Mouse (Mus musculus) neural tube, embryonic 13.5 days (tissue): ENCODE data around the gene Cntf. TPM values are rescaled to one million over a fixed set of nuclear protein-coding genes. Genes with fewer than 3 reads are reported as not detected.

ENCODE experiments used
- ATAC-seq: fragments of 200-750 bp; cut with Nextera tagmentation; 2 replicates; pipeline ENCODE4 v1.8.0; 2017; ENCODE audit warnings: low read depth, mild to moderate bottlenecking, moderate TSS enrichment, moderate library complexity
- H3K27ac ChIP-seq: fragments of 300-500 bp; sonication (generic); replicated peaks from 2 replicates; pipeline ENCODE4 v1.5.1; 2015; ENCODE audit warnings: moderate library complexity, mild to moderate bottlenecking, inconsistent platforms
- H3K27me3 ChIP-seq: fragments of 300-500 bp; sonication (generic); 2 replicates; pipeline ENCODE4 v1.6.1; 2015; ENCODE audit warnings: mild to moderate bottlenecking, inconsistent platforms
- H3K36me3 ChIP-seq: fragments of 300-500 bp; sonication (generic); 2 replicates; pipeline ENCODE4 v1.6.1; 2015; ENCODE audit warnings: mild to moderate bottlenecking, inconsistent platforms
- H3K4me1 ChIP-seq: fragments of 300-500 bp; sonication (generic); replicated peaks from 2 replicates; pipeline ENCODE4 v1.6.1; 2015; ENCODE audit warnings: inconsistent platforms
- H3K4me2 ChIP-seq: fragments of 300-500 bp; sonication (generic); 2 replicates; pipeline ENCODE4 v1.6.1; 2015; ENCODE audit warnings: inconsistent platforms, mild to moderate bottlenecking, moderate library complexity
- H3K4me3 ChIP-seq: fragments of 300-500 bp; sonication (generic); 2 replicates; pipeline ENCODE4 v1.5.1; 2015; ENCODE audit warnings: mild to moderate bottlenecking, inconsistent platforms
- H3K9ac ChIP-seq: fragments of 300-500 bp; sonication (generic); 2 replicates; pipeline ENCODE4 v1.6.1; 2015; ENCODE audit warnings: moderate library complexity, mild to moderate bottlenecking, inconsistent platforms
- H3K9me3 ChIP-seq: fragments of 300-500 bp; sonication (generic); 2 replicates; pipeline ENCODE4 v1.6.1; 2016; ENCODE audit warnings: inconsistent platforms
- WGBS: fragments of 180-500 bp; shearing (Covaris S2); methylation state at CpG from one replicate; pipeline ENCODE4 v1.1.7; 2015; 5-methylcytosine and 5-hydroxymethylcytosine counted together
- polyA plus RNA-seq: library from polyadenylated mRNA; unstranded; fragments of >200 nt; fragmentation: Nextera tagmentation; extraction: Ambion mirVana; gene quantifications from 2 replicates; pipeline ENCODE4 v1.2.1, GENCODE M21; 2015

Gene Cntf
- polyA plus RNA-seq: 0.87 and 1.2 TPM in 2 replicates

DNA sequence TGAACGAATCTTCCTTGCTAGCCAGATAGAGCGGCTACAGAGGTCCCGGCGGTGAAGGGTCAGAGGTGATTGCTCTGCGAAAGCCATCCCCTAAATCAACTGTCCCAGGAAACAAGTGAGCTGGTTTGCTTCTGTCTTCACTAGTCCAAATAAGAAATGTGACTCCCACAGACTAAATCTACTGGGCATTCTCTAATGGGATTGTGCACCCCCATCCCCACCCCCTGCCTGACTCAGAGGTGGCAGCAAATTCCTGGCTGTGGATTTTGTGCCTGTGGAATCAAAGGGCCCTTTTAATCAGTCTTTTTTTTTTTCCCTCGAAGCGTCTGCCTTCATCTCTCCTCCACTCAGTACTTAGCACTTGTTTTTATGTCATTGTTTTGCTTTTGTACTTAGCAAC lies at the start of gene Cntf:
Gene Cntf, minus strand, starts transcription at position 325 of the 400 bp plus-strand sequence.
- H3K9ac ChIP-seq: no peak within 1 kb of the TSS
- peaks cover 53% of the 10 kb centered on the region for H3K36me3 ChIP-seq
- WGBS: 31% methylated on average over 7 of the region's 7 CpGs
- H3K4me3 ChIP-seq: no peak within 1 kb of the TSS
- H3K4me2 ChIP-seq: no peak within 1 kb of the TSS
- no peak for ATAC-seq
- H3K27me3 ChIP-seq: no peaks in the 10 kb centered on the region
- H3K27ac ChIP-seq: no peak within 1 kb of the TSS
- H3K4me1 ChIP-seq: no peaks in the 10 kb centered on the region
- H3K9me3 ChIP-seq: no peaks in the 10 kb centered on the region

DNA sequence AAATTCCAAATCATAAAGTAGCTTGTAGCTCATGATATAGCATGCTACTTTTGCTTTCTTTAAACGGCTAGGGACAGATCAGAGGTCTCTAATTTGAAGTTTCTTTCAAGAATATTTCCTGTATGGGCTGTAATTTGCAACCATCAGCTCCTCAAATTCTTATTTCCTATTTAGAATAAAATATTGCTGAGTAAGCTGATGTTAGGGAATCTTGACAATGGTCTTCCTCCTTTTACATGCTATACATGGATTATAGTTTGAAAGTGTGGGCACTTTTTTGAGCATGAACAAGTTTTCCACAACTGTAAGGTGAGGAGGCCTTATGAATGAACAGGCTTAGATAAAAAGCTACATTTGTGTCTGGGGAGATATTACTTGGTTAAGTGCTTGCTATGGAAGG lies 48.5 kb upstream of the Cntf start:
- WGBS: 88% methylated on average over 1 of the region's 1 CpGs
- Histone ChIP-seq H3K4me2 (no peak overlapping the region), H3K9ac (no peak overlapping the region), H3K4me3 (no peak overlapping the region), H3K27ac (no peak overlapping the region), H3K27me3 (no peaks in the 10 kb centered on the region), H3K4me1 (no peaks in the 10 kb centered on the region), H3K9me3 (no peaks in the 10 kb centered on the region), H3K36me3 (no peaks in the 10 kb centered on the region)
- ATAC-seq: no peak

DNA sequence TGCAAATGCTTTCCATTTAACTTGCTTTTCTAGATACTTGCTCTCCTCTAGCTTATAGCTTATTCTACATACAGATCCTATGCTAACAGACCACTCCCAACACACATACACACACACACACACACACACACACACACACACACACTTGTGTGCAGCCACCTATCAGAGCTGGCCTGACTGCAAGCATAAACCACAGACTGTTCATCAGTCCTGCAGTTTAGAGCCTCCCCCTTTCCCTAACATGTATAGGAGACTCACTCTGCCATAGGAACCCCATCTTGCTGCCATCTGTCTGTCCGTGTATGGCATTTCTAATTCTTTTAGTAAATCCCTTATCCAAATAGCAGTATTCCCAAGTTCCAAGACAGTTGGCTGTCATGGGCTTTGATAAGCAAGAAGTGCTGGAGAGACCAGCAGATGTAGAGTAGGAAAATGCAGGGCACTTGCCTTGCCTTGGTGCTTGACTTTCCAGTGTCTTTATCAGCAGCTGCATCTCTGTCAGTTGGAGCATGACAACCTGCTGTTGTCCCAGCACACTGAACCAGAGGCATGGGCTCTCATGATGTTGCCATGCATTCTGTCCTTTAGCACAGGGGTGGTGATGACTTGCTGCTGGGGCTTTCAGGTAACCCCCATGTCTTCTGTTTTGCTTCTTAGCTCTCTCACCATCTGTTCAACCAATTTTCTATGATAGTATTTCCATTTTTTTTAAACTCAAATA lies 47.4 kb upstream of the Cntf start:
- no peak for ATAC-seq
- no peak overlapping the region for H3K4me3 ChIP-seq
- H3K9ac ChIP-seq: no peak overlapping the region
- 86% methylated on average over 1 of the region's 1 CpGs for WGBS
- H3K36me3 ChIP-seq: no peaks in the 10 kb centered on the region
- H3K9me3 ChIP-seq: no peaks in the 10 kb centered on the region
- no peaks in the 10 kb centered on the region for H3K27me3 ChIP-seq
- H3K4me1 ChIP-seq: no peaks in the 10 kb centered on the region
- no peak overlapping the region for H3K27ac ChIP-seq
- no peak overlapping the region for H3K4me2 ChIP-seq

DNA sequence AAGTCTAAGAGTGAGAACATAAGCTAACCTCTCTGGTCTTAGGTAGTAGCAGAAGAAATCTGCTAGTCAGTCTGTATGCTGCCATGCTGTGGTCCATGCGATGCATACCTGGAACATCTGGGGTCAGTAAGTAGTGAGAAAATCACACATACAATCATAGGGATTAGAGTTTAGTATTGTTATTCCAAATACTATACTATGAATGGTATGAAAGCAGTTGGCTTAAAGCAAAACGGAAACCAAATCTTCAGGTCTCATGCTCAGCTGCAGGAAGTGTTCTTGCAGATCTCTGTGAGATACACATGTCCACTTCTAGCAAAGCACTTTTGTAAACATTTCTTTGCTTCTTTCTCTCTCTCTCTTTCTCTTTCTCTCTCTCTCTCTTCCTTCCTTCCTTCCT lies 40.8 kb upstream of the Cntf start:
- no peaks in the 10 kb centered on the region for H3K4me1 ChIP-seq
- no peaks in the 10 kb centered on the region for H3K36me3 ChIP-seq
- 79% methylated on average over 2 of the region's 2 CpGs for WGBS
- H3K27ac ChIP-seq: no peak overlapping the region
- H3K4me3 ChIP-seq: no peak overlapping the region
- H3K9me3 ChIP-seq: no peaks in the 10 kb centered on the region
- no peak overlapping the region for H3K9ac ChIP-seq
- no peak for ATAC-seq
- no peaks in the 10 kb centered on the region for H3K27me3 ChIP-seq
- no peak overlapping the region for H3K4me2 ChIP-seq

DNA sequence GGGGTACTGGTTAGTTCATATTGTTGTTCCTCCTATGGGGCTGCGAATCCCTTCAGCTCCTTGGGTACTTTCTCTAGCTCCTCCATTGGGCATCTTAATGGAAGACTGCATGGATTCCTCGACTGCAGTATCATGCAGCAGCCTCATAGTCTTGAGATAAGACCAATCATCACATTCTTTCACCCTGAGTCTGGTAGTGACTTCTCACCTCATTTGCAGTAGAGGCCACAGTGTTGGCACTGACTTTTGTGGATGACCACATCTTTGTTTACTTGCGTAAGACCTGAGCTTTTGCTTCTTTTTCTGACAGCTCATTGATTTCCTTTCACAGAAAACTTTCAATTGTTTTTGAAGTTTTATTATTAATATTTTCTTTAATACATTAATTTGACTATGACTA lies 40.3 kb upstream of the Cntf start:
- no peak for ATAC-seq
- WGBS: 85% methylated on average over 3 of the region's 3 CpGs

DNA sequence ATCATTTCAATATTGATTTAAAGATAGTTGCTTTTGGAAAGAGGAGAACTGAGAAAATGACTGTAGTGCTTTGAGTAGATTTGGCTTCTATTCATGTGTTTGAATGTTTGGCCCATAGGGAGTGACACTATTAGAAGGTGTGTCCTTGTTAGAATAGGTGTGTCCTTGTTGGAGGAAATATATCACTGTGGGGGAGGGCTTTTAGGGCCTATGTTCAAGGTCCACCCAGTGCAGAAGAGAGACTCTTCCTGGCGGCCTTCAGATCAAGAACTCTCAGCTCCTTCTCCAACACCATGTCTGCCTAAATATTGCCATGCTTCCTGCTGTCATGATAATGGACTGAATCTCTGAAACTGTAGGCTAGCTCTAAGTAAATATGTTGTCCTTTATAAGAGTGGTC lies 38.8 kb upstream of the Cntf start:
- Histone ChIP-seq H3K4me2 (no peak overlapping the region), H3K9ac (no peak overlapping the region), H3K27ac (no peak overlapping the region), H3K27me3 (no peaks in the 10 kb centered on the region), H3K36me3 (no peaks in the 10 kb centered on the region), H3K4me1 (no peaks in the 10 kb centered on the region), H3K9me3 (no peaks in the 10 kb centered on the region), H3K4me3 (no peak overlapping the region)
- ATAC-seq: no peak
- WGBS: 94% methylated on average over 1 of the region's 1 CpGs

More for the DNA sequence above, 40.3 kb upstream of the Cntf start:
- Histone ChIP-seq H3K27me3 (no peaks in the 10 kb centered on the region), H3K4me2 (no peak overlapping the region), H3K36me3 (no peaks in the 10 kb centered on the region), H3K9ac (no peak overlapping the region), H3K4me3 (no peak overlapping the region), H3K27ac (no peak overlapping the region), H3K9me3 (no peaks in the 10 kb centered on the region), H3K4me1 (no peaks in the 10 kb centered on the region)

DNA sequence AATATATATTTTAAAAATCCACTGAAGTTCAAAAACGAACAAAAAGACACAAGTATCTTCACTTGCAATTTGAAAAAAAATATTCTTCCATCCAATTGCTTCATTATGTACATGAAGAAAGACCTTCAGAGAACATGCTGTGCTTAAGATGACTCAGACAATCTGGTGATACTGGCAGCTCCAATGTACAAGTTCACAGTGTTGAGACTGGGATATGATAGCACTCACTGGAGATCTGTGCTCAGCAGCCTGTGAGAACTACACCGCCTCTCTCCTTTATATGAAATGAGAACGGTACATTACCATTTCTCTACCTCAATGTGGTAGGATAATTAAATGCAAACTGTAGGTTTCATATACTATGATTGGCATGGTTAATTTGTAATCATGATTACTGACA lies 37.4 kb upstream of the Cntf start:
- no peak overlapping the region for H3K4me2 ChIP-seq
- H3K9me3 ChIP-seq: no peaks in the 10 kb centered on the region
- no peak overlapping the region for H3K9ac ChIP-seq
- no peak overlapping the region for H3K27ac ChIP-seq
- H3K27me3 ChIP-seq: no peaks in the 10 kb centered on the region
- H3K36me3 ChIP-seq: no peaks in the 10 kb centered on the region
- H3K4me1 ChIP-seq: no peaks in the 10 kb centered on the region
- no peak for ATAC-seq
- H3K4me3 ChIP-seq: no peak overlapping the region
- WGBS: 79% methylated on average over 3 of the region's 3 CpGs

DNA sequence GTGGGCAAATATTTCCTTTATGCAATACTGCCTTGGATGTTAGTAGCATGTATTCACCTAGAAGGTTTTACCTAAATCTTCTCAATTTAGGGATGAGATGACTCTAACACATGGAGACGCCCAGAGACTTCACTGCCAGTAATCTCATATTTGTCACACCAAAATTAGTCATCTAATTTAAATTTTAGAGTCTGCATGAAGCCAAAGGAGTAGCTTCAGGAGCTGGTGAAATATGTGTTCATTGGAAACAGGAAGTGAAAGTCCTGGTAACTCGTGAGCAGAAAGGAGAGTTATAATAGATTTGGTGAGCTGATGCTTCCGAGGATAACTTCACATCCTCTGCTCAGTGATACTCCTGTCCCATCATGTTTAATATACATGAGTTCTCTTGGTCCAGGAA lies 35.6 kb upstream of the Cntf start:
- Histone ChIP-seq H3K4me1 (peaks cover 10% of the 10 kb centered on the region; the same call in 1 of the 2 replicates), H3K4me2 (no peak overlapping the region), H3K9ac (no peak overlapping the region), H3K27me3 (no peaks in the 10 kb centered on the region), H3K4me3 (no peak overlapping the region), H3K27ac (no peak overlapping the region), H3K36me3 (no peaks in the 10 kb centered on the region), H3K9me3 (no peaks in the 10 kb centered on the region)
- ATAC-seq: no peak
- WGBS: 79% methylated on average over 3 of the region's 3 CpGs

DNA sequence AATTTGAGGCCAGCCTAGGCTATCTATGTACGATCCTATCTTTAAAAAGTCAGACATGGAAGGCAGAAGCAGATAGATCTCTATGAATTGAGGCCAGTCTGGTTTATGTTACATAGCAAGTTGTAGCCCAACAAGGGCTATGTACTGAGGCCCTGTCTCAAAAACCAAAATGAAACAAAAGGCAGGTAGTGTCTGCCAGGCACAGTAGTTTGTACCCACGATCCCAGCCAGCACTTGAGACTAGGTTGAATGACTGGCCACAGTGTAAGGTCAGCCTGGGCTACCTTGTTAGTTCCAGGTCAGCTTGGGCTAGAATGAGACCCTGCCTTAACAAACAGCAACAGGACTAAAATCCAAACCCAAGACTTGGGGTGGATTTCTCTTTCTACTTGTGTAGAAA lies 35.2 kb upstream of the Cntf start:
- 75% methylated on average over 2 of the region's 2 CpGs for WGBS
- no peak overlapping the region for H3K27ac ChIP-seq
- H3K27me3 ChIP-seq: no peaks in the 10 kb centered on the region
- no peaks in the 10 kb centered on the region for H3K36me3 ChIP-seq
- no peak overlapping the region for H3K9ac ChIP-seq
- H3K4me1 ChIP-seq: peaks cover 10% of the 10 kb centered on the region; the same call in 1 of the 2 replicates
- no peak overlapping the region for H3K4me3 ChIP-seq
- H3K4me2 ChIP-seq: no peak overlapping the region
- no peak for ATAC-seq
- no peaks in the 10 kb centered on the region for H3K9me3 ChIP-seq

DNA sequence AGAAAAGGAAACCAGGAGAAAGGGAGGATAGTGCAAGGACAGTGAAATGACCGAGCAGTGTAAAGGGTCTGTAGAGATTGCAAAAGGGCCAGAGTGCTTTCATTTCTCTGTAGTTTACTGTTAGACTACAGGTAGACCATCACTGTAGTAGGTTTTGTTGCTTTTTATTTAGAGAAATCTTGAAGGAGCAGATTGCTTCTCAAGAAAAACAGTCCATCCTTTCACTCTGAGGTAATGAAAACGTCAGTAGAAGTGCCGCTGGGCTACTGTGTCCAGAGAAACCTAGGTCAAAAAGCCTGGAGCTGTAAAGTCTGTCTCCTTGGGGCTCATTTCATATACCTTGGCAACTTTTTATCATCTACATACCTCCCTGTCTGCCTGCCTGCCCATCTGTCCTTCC lies 33.6 kb upstream of the Cntf start:
- Histone ChIP-seq H3K4me1 (peaks cover 10% of the 10 kb centered on the region; the same call in 1 of the 2 replicates), H3K9me3 (no peaks in the 10 kb centered on the region), H3K9ac (no peak overlapping the region), H3K27me3 (no peaks in the 10 kb centered on the region), H3K27ac (no peak overlapping the region), H3K4me2 (no peak overlapping the region), H3K36me3 (no peaks in the 10 kb centered on the region), H3K4me3 (no peak overlapping the region)
- WGBS: 91% methylated on average over 3 of the region's 3 CpGs
- ATAC-seq: no peak

DNA sequence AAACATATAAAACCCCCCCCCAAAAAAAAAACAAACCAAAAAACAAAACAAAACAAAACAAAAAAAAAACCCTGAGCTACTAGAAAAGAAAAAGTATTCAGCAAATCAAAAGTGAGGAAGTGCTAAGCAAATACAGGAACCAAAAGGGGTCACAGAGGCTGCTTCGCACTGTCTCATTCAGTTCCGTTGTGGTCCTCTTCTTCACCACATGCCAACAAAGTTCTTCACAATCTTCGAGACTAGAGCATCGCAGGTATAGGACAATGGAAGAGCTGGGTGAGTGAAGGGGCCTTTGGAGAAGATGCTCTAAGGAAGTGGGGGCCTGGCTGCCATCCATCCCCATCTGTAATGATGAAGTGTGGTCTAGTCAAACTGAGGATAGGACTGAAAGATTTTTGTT lies 33.0 kb upstream of the Cntf start:
- no peak overlapping the region for H3K4me2 ChIP-seq
- H3K9ac ChIP-seq: no peak overlapping the region
- no peak for ATAC-seq
- H3K4me3 ChIP-seq: no peak overlapping the region
- H3K4me1 ChIP-seq: peaks cover 15% of the 10 kb centered on the region
- H3K9me3 ChIP-seq: no peaks in the 10 kb centered on the region
- H3K36me3 ChIP-seq: no peaks in the 10 kb centered on the region
- 77% methylated on average over 4 of the region's 4 CpGs for WGBS
- H3K27ac ChIP-seq: no peak overlapping the region
- H3K27me3 ChIP-seq: no peaks in the 10 kb centered on the region

DNA sequence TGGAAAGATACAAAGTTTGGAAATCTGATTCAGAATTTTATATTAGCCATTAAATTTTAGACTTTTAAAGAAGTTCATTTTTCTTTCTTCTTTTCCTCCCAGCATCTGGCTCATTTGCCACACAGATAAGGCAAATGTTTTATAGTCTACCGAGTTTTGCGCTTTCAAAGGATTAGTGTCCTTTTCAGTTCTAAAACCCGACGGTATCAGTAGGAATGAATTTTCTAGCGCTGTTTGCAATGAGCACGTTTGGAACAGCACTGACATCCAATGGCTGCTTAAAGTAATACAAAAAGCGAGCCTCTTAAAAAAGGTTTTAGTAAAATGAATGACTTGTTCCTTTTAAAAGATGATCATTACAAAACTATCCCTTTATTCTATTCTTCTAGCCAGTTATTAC lies 31.6 kb upstream of the Cntf start:
- Histone ChIP-seq H3K27ac (peak overlapping the region; percentile 99), H3K9ac (peak overlapping the region; percentile 72), H3K4me1 (peaks cover 24% of the 10 kb centered on the region), H3K27me3 (no peaks in the 10 kb centered on the region), H3K4me3 (peak overlapping the region; percentile 95), H3K36me3 (no peaks in the 10 kb centered on the region), H3K4me2 (peak overlapping the region; percentile 71), H3K9me3 (no peaks in the 10 kb centered on the region)
- ATAC-seq: no peak
- under 1% methylated on average over 7 of the region's 7 CpGs for WGBS

DNA sequence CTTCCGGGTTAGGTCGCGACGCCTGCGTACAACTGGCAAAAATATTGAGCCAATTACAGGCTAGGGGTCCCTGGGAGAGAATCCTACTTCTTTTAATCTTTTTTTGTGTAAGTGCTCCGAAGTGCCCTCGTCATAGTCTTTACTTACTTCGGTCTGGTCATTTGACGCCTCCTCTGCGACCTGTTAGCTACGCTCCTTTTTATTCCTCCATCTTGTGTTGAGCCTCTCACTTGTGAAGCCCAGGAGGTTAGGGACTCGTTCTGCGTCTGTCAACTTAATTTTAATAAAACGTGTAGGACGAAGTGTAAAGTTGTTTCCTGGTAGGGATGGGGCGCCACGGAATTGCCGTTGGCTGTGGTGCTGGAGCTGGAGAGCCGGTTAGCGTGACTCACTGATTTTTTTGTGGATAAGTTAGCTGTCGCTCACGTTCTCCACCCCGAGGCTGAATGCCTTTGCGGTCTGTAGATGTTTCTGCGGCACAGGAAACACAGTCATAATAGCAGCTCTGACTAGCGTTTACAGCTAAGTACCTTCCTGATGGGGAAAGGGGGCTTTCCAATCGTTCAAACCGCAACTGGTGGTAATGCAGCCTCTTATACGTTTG lies 31.0 kb upstream of the Cntf start:
- Histone ChIP-seq H3K4me3 (peak overlapping the region; percentile 95), H3K27me3 (no peaks in the 10 kb centered on the region), H3K36me3 (no peaks in the 10 kb centered on the region), H3K9me3 (no peaks in the 10 kb centered on the region), H3K9ac (peak overlapping the region; percentile 72), H3K4me2 (peak overlapping the region; percentile 71), H3K27ac (peak overlapping the region; percentile 99), H3K4me1 (peaks cover 29% of the 10 kb centered on the region)
- under 1% methylated on average over 29 of the region's 29 CpGs for WGBS
- ATAC-seq: peak; percentile 6
